Mouse (Mus musculus): ENCODE data around the gene D330045A20Rik. TPM values are rescaled to one million over a fixed set of nuclear protein-coding genes. Genes with fewer than 3 reads are reported as not detected.
"Not testable (repeated sequence)": the region's sequence is repeated elsewhere in the genome, so short reads cannot be mapped to it uniquely, and the experiment has no call there.

D330045A20Rik gene
- under 1 TPM; 0.80 to 0.96 TPM for total RNA-seq (2021)
- long read RNA-seq, experiment 1 = 0 reads
- long read RNA-seq, experiment 2 = 0 reads

- DNase-seq (ENCODE audit: low spot score in 2 of 2) = no peak
Measured at GRCm38 (mm10) chrX:139480022-139480894, at the start of gene D330045A20Rik. TSS of gene D330045A20Rik (plus strand) at chrX:139480367.

GRCm38 (mm10) chrX:139432550-139432949 is 47.6 kb upstream of the D330045A20Rik start:
- DNase-seq (ENCODE audit: low spot score in 2 of 2) = no peak

- DNase-seq (ENCODE audit: low spot score in 2 of 2) = no peak
Measured at GRCm38 (mm10) chrX:139435202-139435601, 45.0 kb upstream of the D330045A20Rik start.

GRCm38 (mm10) chrX:139441057-139441456 is 39.1 kb upstream of the D330045A20Rik start:
- not testable (repeated sequence) for DNase-seq (ENCODE audit: low spot score in 2 of 2)

GRCm38 (mm10) chrX:139456812-139457211 is 23.4 kb upstream of the D330045A20Rik start:
- DNase-seq (ENCODE audit: low spot score in 2 of 2) = no peak

- no peak for DNase-seq (ENCODE audit: low spot score in 2 of 2)
Measured at GRCm38 (mm10) chrX:139482083-139482482, 1.9 kb downstream of the D330045A20Rik start.

GRCm38 (mm10) chrX:139484974-139485373 is 4.8 kb downstream of the D330045A20Rik start:
- DNase-seq (ENCODE audit: low spot score in 2 of 2) = no peak

- no peak for DNase-seq (ENCODE audit: low spot score in 2 of 2)
Measured at GRCm38 (mm10) chrX:139516156-139516555, 36.0 kb downstream of the D330045A20Rik start.

- no peak for DNase-seq (ENCODE audit: low spot score in 2 of 2)
Measured at GRCm38 (mm10) chrX:139519251-139519650, 39.1 kb downstream of the D330045A20Rik start.

GRCm38 (mm10) chrX:139524303-139525091 is 44.3 kb downstream of the D330045A20Rik start:
- no peak for DNase-seq (ENCODE audit: low spot score in 2 of 2)

GRCm38 (mm10) chrX:139525724-139526123 is 45.6 kb downstream of the D330045A20Rik start:
- no peak for DNase-seq (ENCODE audit: low spot score in 2 of 2)

GRCm38 (mm10) chrX:139526984-139527383 is 46.8 kb downstream of the D330045A20Rik start:
- no peak for DNase-seq (ENCODE audit: low spot score in 2 of 2)

- DNase-seq (ENCODE audit: low spot score in 2 of 2) = no peak
Measured at GRCm38 (mm10) chrX:139529678-139530077, 49.5 kb downstream of the D330045A20Rik start.

GRCm38 (mm10) chrX:139532293-139532692 is 52.1 kb downstream of the D330045A20Rik start:
- no peak for DNase-seq (ENCODE audit: low spot score in 2 of 2)

- no peak for DNase-seq (ENCODE audit: low spot score in 2 of 2)
Measured at GRCm38 (mm10) chrX:139537641-139538397, 57.7 kb downstream of the D330045A20Rik start.

GRCm38 (mm10) chrX:139543726-139544125 is 63.6 kb downstream of the D330045A20Rik start:
- no peak for DNase-seq (ENCODE audit: low spot score in 2 of 2)

- no peak for DNase-seq (ENCODE audit: low spot score in 2 of 2)
Measured at GRCm38 (mm10) chrX:139550456-139550855, 70.3 kb downstream of the D330045A20Rik start.

- no peak for DNase-seq (ENCODE audit: low spot score in 2 of 2)
Measured at GRCm38 (mm10) chrX:139552090-139552489, 71.9 kb downstream of the D330045A20Rik start.

- no peak for DNase-seq (ENCODE audit: low spot score in 2 of 2)
Measured at GRCm38 (mm10) chrX:139562255-139562924, 82.2 kb downstream of the D330045A20Rik start.

GRCm38 (mm10) chrX:139562925-139563461 is 82.8 kb downstream of the D330045A20Rik start, which contains the start of gene Rnf128:
TSS of gene Rnf128 (plus strand) at chrX:139563316.
- DNase-seq (ENCODE audit: low spot score in 2 of 2) = no peak

Data from adrenal gland, adult 18-20 months (tissue).